Mouse (Mus musculus) left cerebral cortex, adult 9 months (tissue): ENCODE results near the gene Pdp2.
A peak's percentile ranks its signal among the peaks of the same experiment; 100 is the strongest.
"Not testable (repeated sequence)": the region's sequence is repeated elsewhere in the genome, so short reads cannot be mapped to it uniquely, and the experiment has no call there.

Experiments
- DNase-seq, 2 experiments: peaks; one replicate each; pipeline ENCODE4 v3.0.0; 2022; ENCODE audit warnings: low spot score in 2 of 2

The Pdp2 gene

GRCm38 (mm10) chr8:104633156-104633744 is 42.0 kb downstream of the Pdp2 start:
- DNase-seq = no peak

- no peak for DNase-seq
Observed at GRCm38 (mm10) chr8:104635004-104635710, 43.9 kb downstream of the Pdp2 start.

- no peak for DNase-seq
Observed at GRCm38 (mm10) chr8:104638010-104638409, 46.8 kb downstream of the Pdp2 start.

GRCm38 (mm10) chr8:104640241-104640640 is 49.0 kb downstream of the Pdp2 start:
- DNase-seq = no peak

GRCm38 (mm10) chr8:104640831-104641370 is 49.6 kb downstream of the Pdp2 start:
- DNase-seq = no peak

- DNase-seq = peak; percentile 61 to 86
Observed at GRCm38 (mm10) chr8:104641426-104642323, 50.4 kb downstream of the Pdp2 start, which contains the start of gene Ciao2b. Ciao2b (minus strand) TSS chr8:104641965.

GRCm38 (mm10) chr8:104642324-104642654 is 51.0 kb downstream of the Pdp2 start:
- no peak for DNase-seq

GRCm38 (mm10) chr8:104644187-104644586 is 52.9 kb downstream of the Pdp2 start:
- not testable (repeated sequence) for DNase-seq
